Mouse (Mus musculus) ES-E14 (cell line): Measurements from ENCODE around the gene Cmc1. TPM values are rescaled to one million over a fixed set of nuclear protein-coding genes. Genes with fewer than 3 reads are reported as not detected.

Source experiments
- DNase-seq: peaks from one replicate; pipeline ENCODE4 v3.0.0-alpha.2; 2013; ENCODE audit warnings: low read depth, low spot score
- H3K27ac ChIP-seq: 2 replicates; pipeline ENCODE4 v1.5.1; 2012; ENCODE audit warnings: low read depth, mild to moderate bottlenecking, low read length, moderate library complexity, mixed read lengths; ENCODE audit not compliant: poor library complexity, insufficient read depth, severe bottlenecking
- H3K36me3 ChIP-seq: 2 replicates; pipeline ENCODE4 v1.6.1; 2012; ENCODE audit warnings: mild to moderate bottlenecking, low read length, moderate library complexity, mixed read lengths; ENCODE audit not compliant: control insufficient read depth, poor library complexity, insufficient read depth, severe bottlenecking
- H3K4me1 ChIP-seq, 2 experiments: fragments of 150-350 bp in 1 of 2; sonication (generic) in 1 of 2; 2 replicates each; pipeline ENCODE4 v1.6.1; 2012; ENCODE audit warnings: low read length in 2 of 2, mild to moderate bottlenecking in 1 of 2, mixed read lengths in 1 of 2; ENCODE audit not compliant: control insufficient read depth in 2 of 2, insufficient read depth in 2 of 2, poor library complexity in 1 of 2
- H3K4me3 ChIP-seq, 2 experiments: fragments of 150-350 bp in 1 of 2; sonication (generic) in 1 of 2; 2 replicates each; pipeline ENCODE4 v1.5.1; 2012; ENCODE audit warnings: low read length in 2 of 2, low read depth in 1 of 2, mild to moderate bottlenecking in 1 of 2, mixed read lengths in 1 of 2; ENCODE audit not compliant: insufficient read depth in 1 of 2, poor library complexity in 1 of 2, severe bottlenecking in 1 of 2
- H3K9ac ChIP-seq: 2 replicates; pipeline ENCODE4 v1.6.1; 2012; ENCODE audit warnings: low read depth, mild to moderate bottlenecking, low read length, mixed read lengths; ENCODE audit not compliant: poor library complexity, insufficient read depth, severe bottlenecking
- H3K9me3 ChIP-seq: fragments of 150-350 bp; sonication (generic); 2 replicates; pipeline ENCODE4 v1.6.1; 2012; ENCODE audit warnings: low read depth, mild to moderate bottlenecking, low read length; ENCODE audit not compliant: control insufficient read depth, insufficient read depth
- CHD2 ChIP-seq: IDR thresholded peaks from 2 replicates; pipeline ENCODE4 v1.6.1; 2014; ENCODE audit warnings: mild to moderate bottlenecking, low read depth, low read length, inconsistent platforms
- HCFC1 ChIP-seq: IDR thresholded peaks from 2 replicates; pipeline ENCODE4 v1.6.1; 2012; ENCODE audit warnings: low read length, inconsistent platforms, borderline replicate concordance; ENCODE audit not compliant: insufficient read depth
- MAFK ChIP-seq: IDR thresholded peaks from 2 replicates; pipeline ENCODE4 v1.6.1; 2014; ENCODE audit warnings: mild to moderate bottlenecking, low read depth, low read length, inconsistent platforms; ENCODE audit not compliant: insufficient read depth
- ZC3H11A ChIP-seq: IDR thresholded peaks from 2 replicates; pipeline ENCODE4 v1.6.1; 2012; ENCODE audit warnings: low read depth, mild to moderate bottlenecking, inconsistent platforms, low read length, borderline replicate concordance
- ZNF384 ChIP-seq: IDR thresholded peaks from 2 replicates; pipeline ENCODE4 v1.6.1; 2012; ENCODE audit warnings: low read depth, low read length, inconsistent platforms
- in situ Hi-C, 2 experiments: fragments of 600-800 bp; cut with MboI; formaldehyde crosslinking; loops; one replicate each; pipeline ENCODE4 v1.15.1; 2025; ENCODE audit warnings: low sequenced_read_pairs in 2 of 2, inconsistent platforms in 1 of 2; ENCODE audit not compliant: unreplicated experiment in 2 of 2
- total RNA-seq: library from RNA; depleted of rRNA; stranded (reverse); fragments of 300-350 nt; gene quantifications from 2 replicates; pipeline ENCODE4 v1.2.3, GENCODE M21; 2012

Gene Cmc1
- total RNA-seq, 1 experiment: 18.8 TPM

DNA sequence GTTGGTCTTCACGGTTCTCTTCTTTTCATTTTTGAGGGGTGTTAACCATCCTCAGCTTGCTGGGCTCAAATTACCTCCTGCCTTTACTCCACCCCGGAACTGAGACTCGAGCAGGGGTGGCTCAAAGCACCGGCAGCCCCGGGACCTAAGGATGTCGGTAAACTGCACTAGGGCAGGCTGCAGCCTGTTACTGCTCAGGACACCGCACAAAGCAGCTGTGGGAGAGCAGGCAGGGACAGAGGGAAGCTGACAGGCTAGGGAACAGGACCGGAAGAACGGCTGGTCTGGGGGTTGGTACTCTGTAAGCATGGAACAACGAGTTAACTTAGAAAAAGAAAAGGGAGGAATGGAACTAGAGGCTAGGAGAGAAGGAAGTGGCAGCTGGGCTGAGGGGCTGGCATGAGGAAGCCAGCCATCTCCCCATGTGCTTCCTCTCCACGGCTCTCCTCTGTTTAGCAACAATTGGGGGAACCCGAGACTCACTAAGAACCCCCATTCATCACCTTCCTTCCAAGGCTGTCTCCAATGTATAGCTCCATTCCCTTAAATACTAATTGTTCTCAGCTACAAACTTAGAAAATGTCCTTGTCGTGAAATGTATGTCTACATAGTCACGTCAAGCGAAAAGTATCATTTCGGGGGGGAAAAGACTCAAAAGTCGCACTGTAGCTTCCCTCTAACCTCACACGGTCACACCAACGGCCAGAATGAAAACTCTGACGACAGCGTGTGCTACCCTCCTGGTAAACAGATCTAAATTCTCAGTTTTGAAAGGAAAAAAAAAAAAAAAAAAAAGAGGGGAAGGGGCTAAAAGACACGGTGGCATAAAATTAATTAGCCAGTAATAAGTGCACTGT is 67.2 kb downstream of the Cmc1 start:
- Histone ChIP-seq H3K36me3 (no peaks in the 10 kb centered on the region), H3K4me1 (no peaks in the 10 kb centered on the region), H3K27ac (no peak overlapping the region), H3K9me3 (no peaks in the 10 kb centered on the region), H3K4me3 (no peak overlapping the region), H3K9ac (no peak overlapping the region)
- TF ChIP-seq MAFK (no peak), CHD2 (no peak), ZC3H11A (no peak), ZNF384 (no peak), HCFC1 (no peak)
- DNase-seq: no peak
- in situ Hi-C loops: no loop called here

DNA sequence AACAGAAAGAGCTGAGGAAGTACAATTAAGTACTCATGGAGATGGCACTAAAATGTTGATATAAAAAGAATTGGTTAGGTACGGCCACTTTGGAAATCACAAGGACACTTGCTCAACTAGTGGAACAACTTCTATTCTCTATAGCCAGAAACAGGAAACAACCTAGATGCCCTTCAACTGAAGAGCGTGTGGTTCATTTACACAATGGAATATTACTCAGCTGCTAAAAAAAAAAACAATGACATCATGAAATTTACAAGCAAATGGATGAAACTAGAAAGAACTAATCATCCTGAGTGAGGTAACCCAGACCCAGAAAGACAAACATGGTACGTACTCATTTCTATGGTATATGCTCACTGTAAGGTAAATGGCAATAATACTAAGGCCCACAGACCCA is 76.6 kb downstream of the Cmc1 start:
- Histone ChIP-seq H3K9me3 (no peaks in the 10 kb centered on the region), H3K4me3 (no peak overlapping the region), H3K27ac (no peak overlapping the region), H3K4me1 (no peaks in the 10 kb centered on the region), H3K36me3 (0 out of 2 replicates have a peak, but pooled peaks cover 1% of the 10 kb centered on the region), H3K9ac (no peak overlapping the region)
- in situ Hi-C loops: loop anchor here in 1 of 2 experiments (25.0 kb wide), 1 partner anchor 414 kb away; the partner anchor contains the start of gene Eomes
- DNase-seq: no peak
- no peak for TF ChIP-seq CHD2
- TF ChIP-seq HCFC1: no peak
- no peak for TF ChIP-seq ZNF384
- TF ChIP-seq MAFK: no peak
- no peak for TF ChIP-seq ZC3H11A

DNA sequence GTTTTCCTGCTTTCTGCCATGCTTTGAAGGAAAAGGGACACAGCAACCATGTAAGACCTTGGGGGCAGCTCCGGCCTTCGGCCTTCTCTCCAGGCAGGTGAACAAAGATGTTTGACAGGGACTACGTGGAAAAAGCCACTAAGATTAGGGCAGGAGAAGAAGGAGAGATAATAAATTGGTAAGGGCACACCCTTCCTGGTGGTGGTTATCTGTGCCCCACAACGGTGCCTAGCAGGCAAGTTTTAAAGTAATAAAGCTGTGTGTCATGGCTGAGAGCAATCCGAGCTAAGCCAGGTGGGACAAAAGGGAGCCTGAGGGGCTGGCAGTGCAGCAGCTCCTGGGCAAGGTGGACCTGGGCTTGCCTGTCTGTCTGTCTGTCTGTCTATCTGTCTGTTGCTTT is 77.9 kb downstream of the Cmc1 start:
- H3K9ac ChIP-seq: no peak overlapping the region
- no peak for DNase-seq
- TF ChIP-seq MAFK (no peak), ZC3H11A (no peak), ZNF384 (no peak), HCFC1 (no peak), CHD2 (no peak)
- H3K27ac ChIP-seq: no peak overlapping the region
- H3K9me3 ChIP-seq: no peaks in the 10 kb centered on the region
- in situ Hi-C loops: loop anchor here in 1 of 2 experiments (25.0 kb wide), 1 partner anchor 415 kb away; the partner anchor contains the start of gene Eomes
- no peak overlapping the region for H3K4me3 ChIP-seq
- 0 out of 2 replicates have a peak, but pooled peaks cover 1% of the 10 kb centered on the region for H3K36me3 ChIP-seq
- H3K4me1 ChIP-seq: no peaks in the 10 kb centered on the region

DNA sequence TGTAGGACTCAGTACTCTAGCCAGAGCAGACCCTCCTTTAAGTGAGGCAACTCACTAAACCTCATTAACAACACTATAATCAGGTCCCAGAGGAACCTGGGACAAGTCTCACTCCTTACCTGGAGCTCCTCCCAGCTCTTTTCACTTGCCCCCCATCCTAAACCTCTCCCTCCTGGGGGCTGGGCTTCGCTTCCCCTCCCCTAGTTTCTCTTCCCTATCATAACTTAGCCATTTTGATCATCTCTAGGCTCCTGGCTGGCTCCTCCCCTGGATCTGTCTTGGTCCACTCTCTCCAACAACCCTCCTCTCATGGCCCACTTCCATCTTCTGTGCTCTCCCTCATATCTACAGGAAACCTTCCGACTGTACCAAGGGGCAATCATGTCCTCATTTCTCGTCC is 78.6 kb downstream of the Cmc1 start:
- DNase-seq: no peak
- Histone ChIP-seq H3K9ac (no peak overlapping the region), H3K27ac (no peak overlapping the region), H3K4me3 (no peak overlapping the region), H3K9me3 (no peaks in the 10 kb centered on the region), H3K36me3 (0 out of 2 replicates have a peak, but pooled peaks cover 1% of the 10 kb centered on the region), H3K4me1 (no peaks in the 10 kb centered on the region)
- TF ChIP-seq HCFC1 (no peak), CHD2 (no peak), ZNF384 (no peak), ZC3H11A (no peak), MAFK (no peak)
- in situ Hi-C loops: loop anchor here in 1 of 2 experiments (25.0 kb wide), 1 partner anchor 416 kb away; the partner anchor contains the start of gene Eomes
